Mouse (Mus musculus) adrenal gland, adult 18-20 months (tissue): ENCODE data around the gene Pkig. TPM values are rescaled to one million over a fixed set of nuclear protein-coding genes. Genes with fewer than 3 reads are reported as not detected.
A peak's percentile ranks its signal among the peaks of the same experiment; 100 is the strongest.

Experiments
- DNase-seq, 2 experiments: peaks; one replicate each; pipeline ENCODE4 v3.0.0; 2021 to 2022; ENCODE audit warnings: low spot score in 2 of 2
- total RNA-seq, 2 experiments: library from RNA; stranded (reverse); gene quantifications; 1 replicate in 1 of 2; 2 replicates in 1 of 2; pipeline ENCODE4 v1.2.3; 2021

Pkig gene
- total RNA-seq, 2 experiments from 2014 or later: 37.4 to 38.3 TPM

GRCm38 (mm10) chr2:163703599-163704260, 45.5 kb downstream of the Pkig start:
- no peak for DNase-seq

- DNase-seq: no peak
Observed at GRCm38 (mm10) chr2:163708321-163708720, 50.1 kb downstream of the Pkig start.

DNA sequence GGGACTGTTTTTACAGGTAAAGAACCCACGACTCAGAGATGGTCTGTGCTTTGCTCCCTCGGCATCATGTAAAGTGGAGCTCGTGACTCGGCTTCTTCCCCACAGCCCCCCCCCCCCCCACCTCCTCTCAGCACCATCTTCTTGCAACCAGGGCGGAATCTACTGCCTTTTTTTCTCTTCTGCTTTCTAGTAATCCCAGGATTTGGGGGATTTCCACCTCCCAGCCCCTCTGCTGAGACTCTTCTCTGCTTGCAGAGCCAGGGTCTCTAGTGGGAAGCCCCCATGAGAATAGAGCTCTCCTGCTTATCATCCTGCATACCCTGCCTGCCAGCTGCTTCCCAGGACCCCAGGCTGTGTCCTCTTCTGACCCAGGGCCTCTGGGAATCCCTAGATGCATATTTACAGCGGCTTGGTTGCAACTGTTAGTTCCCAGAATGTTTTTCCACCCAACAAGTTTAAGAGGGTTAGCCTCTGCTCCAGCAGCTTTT, 50.6 kb downstream of the Pkig start:
- no peak for DNase-seq

GRCm38 (mm10) chr2:163710000-163710399, 51.8 kb downstream of the Pkig start:
- no peak for DNase-seq

DNA sequence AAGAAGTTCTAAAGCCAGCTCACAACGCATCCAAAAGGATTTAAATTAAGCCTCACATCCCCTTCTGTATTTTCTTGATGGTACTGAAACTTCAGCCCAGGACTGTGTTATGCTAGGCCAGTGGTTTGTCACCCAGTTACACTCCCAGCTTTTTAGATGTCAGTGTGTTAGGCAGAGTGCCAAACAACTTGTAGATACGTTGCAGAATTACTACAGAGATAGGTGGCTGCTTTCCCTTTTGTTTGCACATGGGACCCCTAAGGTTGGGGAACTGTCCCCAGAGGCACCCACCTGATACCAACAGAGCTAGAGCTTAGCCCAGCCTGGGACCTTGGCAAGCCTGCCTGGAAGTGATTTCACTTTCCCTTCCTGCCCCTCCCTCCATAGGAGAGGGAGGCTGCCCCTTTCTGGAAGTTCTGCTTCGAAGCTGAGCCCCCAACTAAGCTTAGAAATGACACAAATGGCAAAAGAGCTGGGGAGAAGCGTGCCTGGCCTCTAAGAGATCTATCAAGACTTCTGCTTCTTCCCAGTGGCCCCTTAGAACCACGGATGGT, 52.5 kb downstream of the Pkig start:
- DNase-seq: no peak

- DNase-seq: no peak
Observed at GRCm38 (mm10) chr2:163711368-163711868, 53.2 kb downstream of the Pkig start.

DNA sequence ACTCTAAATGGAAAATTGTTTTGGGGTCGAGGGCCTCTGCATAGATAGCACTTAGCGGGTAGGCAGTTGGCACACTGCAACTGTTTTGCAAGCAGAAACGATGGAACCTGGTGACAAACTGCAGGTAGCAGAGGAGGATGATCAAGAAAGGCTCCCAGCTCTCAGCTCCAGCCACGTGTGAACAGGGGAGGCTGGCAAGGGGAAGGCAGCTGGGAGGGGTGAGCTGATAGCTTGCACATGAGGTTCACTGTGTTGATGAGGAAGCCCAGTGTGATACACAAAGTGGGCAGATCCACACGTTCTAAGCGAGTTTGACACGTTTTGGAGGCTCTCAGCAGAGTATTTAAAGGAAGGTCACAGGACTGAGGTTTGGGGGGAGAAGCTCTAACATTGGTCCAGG, 54.3 kb downstream of the Pkig start:
- DNase-seq: no peak

DNA sequence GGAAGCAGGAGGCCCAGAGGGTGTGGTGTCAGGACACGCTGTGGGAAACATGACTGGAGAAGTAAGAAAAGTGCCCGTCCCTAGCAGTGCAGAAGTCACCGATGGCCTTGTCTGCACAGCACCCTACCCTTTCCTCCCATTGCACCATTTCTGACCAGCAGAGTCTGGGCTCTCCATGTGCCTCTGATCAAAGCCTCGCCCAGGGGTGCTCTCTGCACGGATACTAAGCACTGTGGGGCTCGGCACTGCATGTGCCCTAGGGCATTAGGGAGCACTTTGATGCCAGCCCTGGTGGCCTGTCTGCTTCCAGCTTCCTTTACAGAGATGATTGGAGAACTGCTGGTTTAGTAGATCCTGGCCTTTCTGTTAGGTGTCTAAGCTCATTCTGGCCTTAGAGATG, 54.7 kb downstream of the Pkig start:
- no peak for DNase-seq

DNA sequence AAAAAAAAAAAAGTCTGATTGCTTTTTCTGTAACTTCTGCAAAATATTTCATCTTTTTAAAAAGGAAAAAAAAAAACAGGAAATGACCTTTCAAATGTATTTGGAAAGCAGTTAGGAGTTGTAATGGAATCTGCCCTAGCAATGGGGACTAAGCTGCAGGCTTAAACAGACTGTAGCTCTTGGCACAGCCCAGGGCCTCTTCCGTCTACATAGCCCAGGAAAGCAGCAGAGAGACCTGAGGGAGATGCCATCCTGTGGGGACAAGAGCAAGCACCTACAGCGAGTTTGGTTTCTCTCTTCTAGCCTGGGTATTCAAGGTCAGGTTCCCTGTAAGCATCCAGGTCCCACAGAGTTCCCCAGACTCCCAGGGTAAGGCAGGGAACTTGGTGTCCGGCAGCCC, 55.2 kb downstream of the Pkig start:
- no peak for DNase-seq

DNA sequence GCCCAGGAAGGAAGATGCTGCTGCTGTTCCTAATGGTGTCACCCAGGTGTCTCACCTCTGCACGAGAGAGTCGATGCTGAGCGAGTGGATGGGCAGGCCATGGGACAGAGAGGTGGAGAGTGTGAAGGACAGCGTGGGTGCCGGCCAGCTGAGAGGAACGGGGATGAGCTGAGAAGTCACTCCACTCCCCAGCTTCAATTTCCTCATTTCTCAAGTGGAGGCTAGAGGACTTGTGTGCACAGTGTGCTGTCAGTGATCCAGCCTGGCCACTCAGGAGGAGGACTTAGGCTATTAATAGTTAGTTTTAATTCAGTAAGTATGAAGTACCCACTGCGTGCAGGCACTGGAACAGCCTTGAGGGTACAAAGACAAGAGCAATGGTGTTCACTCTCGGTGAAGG, 58.3 kb downstream of the Pkig start:
- no peak for DNase-seq

- no peak for DNase-seq
Observed at GRCm38 (mm10) chr2:163716853-163717252, 58.7 kb downstream of the Pkig start.

GRCm38 (mm10) chr2:163718526-163718925, 60.3 kb downstream of the Pkig start:
- DNase-seq: no peak

GRCm38 (mm10) chr2:163718951-163719603, 60.9 kb downstream of the Pkig start:
- peak; percentile 77 to 87 for DNase-seq

GRCm38 (mm10) chr2:163719616-163720015, 61.4 kb downstream of the Pkig start:
- DNase-seq: no peak

- peak; percentile 57 to 63 for DNase-seq
Observed at GRCm38 (mm10) chr2:163722550-163722949, 64.4 kb downstream of the Pkig start.

- DNase-seq: no peak
Observed at GRCm38 (mm10) chr2:163726766-163727393, 68.7 kb downstream of the Pkig start.

- DNase-seq: no peak
Observed at GRCm38 (mm10) chr2:163728300-163728699, 70.1 kb downstream of the Pkig start.

- DNase-seq: no peak
Observed at GRCm38 (mm10) chr2:163732021-163732420, 73.8 kb downstream of the Pkig start.

DNA sequence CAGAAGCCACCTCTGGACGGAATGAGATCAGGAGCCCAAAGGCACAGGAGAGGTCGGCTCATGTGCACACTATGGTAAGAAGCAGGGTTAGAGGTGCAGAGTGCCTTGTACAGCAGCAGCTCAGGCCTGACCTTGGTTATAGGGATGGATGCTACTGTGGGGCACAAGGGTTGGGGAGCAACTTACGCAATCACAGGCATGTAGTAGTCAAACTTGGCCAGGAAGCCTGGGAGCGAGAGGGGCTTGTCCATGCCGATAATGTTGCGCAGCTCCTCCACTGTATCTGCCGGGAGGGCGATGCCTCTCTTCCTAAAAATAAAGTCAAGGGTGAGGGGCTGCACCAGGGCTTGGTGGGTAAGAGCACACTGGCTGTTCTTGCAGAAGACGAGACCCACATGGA, 77.0 kb downstream of the Pkig start:
- no peak for DNase-seq

GRCm38 (mm10) chr2:163735980-163736379, 77.8 kb downstream of the Pkig start:
- DNase-seq: no peak

GRCm38 (mm10) chr2:163742656-163743055, 84.5 kb downstream of the Pkig start:
- no peak for DNase-seq

DNA sequence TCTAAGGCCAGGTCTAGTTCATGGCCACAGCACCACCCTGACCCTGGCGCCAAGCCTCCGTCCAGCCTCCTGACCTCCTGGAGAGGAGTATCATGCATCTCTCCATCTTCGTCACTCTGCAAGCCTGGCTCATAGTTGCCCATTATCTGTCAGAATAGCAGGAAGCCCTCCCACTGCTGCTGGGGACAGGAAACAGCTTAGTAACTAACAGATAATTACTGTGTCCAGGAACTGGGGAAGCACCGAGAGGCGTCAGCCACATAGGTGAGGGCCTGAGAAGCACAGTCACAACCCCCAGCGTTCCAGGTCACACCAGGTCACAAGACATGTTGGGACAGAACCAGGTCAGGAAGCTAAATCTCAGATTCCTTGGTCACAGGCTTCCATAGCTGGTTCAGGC, 85.2 kb downstream of the Pkig start:
- no peak for DNase-seq
